Mouse (Mus musculus) frontal cortex, postnatal 14 days (tissue): ENCODE results near the gene Brsk1.
A peak's percentile ranks its signal among the peaks of the same experiment; 100 is the strongest.

Experiments
- DNase-seq, 2 experiments: peaks; one replicate each; pipeline ENCODE4 v3.0.0; 2022; ENCODE audit warnings: low spot score in 2 of 2

The Brsk1 gene

GRCm38 (mm10) chr7:4669156-4669555, 21.2 kb upstream of the Brsk1 start:
- no peak for DNase-seq

GRCm38 (mm10) chr7:4670655-4671255, 19.6 kb upstream of the Brsk1 start:
- DNase-seq: no peak

- no peak for DNase-seq
Measured at GRCm38 (mm10) chr7:4671956-4672355, 18.4 kb upstream of the Brsk1 start.

- DNase-seq: no peak
Measured at GRCm38 (mm10) chr7:4674114-4674731, 16.2 kb upstream of the Brsk1 start.

GRCm38 (mm10) chr7:4675200-4675599, 15.2 kb upstream of the Brsk1 start:
- DNase-seq: no peak

- DNase-seq: no peak
Measured at GRCm38 (mm10) chr7:4683307-4683706, 7.1 kb upstream of the Brsk1 start.

- no peak for DNase-seq
Measured at GRCm38 (mm10) chr7:4684203-4684602, 6.2 kb upstream of the Brsk1 start.

- peak; percentile 86 to 91 for DNase-seq
Measured at GRCm38 (mm10) chr7:4684632-4685417, 5.6 kb upstream of the Brsk1 start, which contains the start of gene Hspbp1. Gene Hspbp1 (minus strand): TSS chr7:4685068.

- peak in 1 of 2 experiments; percentile 27 for DNase-seq
Measured at GRCm38 (mm10) chr7:4690951-4691653, 698 bp downstream of the Brsk1 start.

GRCm38 (mm10) chr7:4693004-4693403, 2.6 kb downstream of the Brsk1 start:
- no peak for DNase-seq

GRCm38 (mm10) chr7:4702334-4702733, 11.9 kb downstream of the Brsk1 start:
- DNase-seq: no peak

- no peak for DNase-seq
Measured at GRCm38 (mm10) chr7:4703195-4703594, 12.8 kb downstream of the Brsk1 start.

- DNase-seq: peak in 1 of 2 experiments; percentile 33
Measured at GRCm38 (mm10) chr7:4705098-4705497, 14.7 kb downstream of the Brsk1 start.

GRCm38 (mm10) chr7:4712594-4712993, 22.2 kb downstream of the Brsk1 start:
- no peak for DNase-seq

- no peak for DNase-seq
Measured at GRCm38 (mm10) chr7:4716955-4717354, 26.6 kb downstream of the Brsk1 start.

- no peak for DNase-seq
Measured at GRCm38 (mm10) chr7:4719276-4719675, 28.9 kb downstream of the Brsk1 start.

GRCm38 (mm10) chr7:4723508-4723907, 33.1 kb downstream of the Brsk1 start:
- DNase-seq: no peak

GRCm38 (mm10) chr7:4724359-4724758, 34.0 kb downstream of the Brsk1 start:
- no peak for DNase-seq

GRCm38 (mm10) chr7:4725169-4725568, 34.8 kb downstream of the Brsk1 start, which contains the start of gene Tmem150b:
Gene Tmem150b (minus strand): TSS chr7:4725249.
- no peak for DNase-seq

- DNase-seq: no peak
Measured at GRCm38 (mm10) chr7:4731090-4731489, 40.7 kb downstream of the Brsk1 start.

GRCm38 (mm10) chr7:4732968-4733392, 42.6 kb downstream of the Brsk1 start:
- DNase-seq: no peak

GRCm38 (mm10) chr7:4739041-4739543, 48.7 kb downstream of the Brsk1 start:
- no peak for DNase-seq
